Mouse (Mus musculus): Measurements from ENCODE around the gene Cdc20.

Gene Cdc20

DNA sequence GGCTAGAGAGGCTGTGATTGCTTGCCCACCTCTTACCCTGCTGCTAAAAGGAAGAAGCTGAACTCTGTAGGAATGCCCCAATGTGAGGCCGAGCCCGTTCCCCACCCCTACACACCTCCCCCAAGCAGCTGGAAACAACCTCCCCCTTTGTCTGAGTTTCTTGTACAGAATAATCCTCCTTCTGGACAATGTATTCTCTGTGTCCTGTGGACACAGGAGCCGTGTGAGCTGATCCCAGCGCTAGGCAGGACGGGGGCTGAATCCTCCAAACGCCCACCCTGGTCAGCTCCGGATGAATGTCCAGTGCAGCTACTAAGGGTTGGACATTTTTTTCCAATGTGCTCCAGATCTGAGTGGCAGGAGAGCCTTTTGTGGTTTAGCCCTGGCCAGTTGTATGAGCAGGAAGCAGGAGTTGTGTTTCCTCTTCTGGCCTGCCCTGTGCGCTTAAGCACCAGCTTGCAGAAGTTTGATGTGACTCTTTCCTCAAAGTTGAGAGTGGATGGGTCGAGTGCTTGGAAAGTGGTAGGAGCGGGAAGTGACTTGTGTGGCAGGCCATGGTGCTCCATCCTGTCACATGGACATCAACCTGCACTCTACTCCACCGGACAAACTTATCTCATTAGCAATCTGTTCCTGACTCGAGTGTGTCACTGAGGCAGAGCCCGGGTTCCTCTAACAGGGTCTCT, 19.9 kb downstream of the Cdc20 start:
- no peak for DNase-seq

DNA sequence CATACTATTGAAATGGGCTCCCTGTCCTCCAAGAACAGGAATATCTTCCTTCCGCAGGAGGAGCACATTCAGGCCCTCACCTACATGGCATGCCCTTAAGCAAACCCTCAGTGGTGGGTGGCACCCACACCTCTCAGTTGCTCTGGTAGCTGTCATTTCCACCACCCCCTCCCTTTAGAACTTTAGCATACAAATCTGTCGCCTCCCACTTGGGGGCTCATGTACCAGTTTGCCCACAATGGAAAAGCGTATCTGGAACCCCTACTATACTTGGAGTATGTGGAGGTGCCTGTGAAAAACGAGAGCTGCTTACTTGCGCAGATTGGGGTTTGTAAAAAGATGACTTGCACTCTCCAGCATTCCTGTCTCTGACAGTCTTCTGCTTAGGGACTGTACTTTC, 20.8 kb downstream of the Cdc20 start:
- DNase-seq = no peak

DNA sequence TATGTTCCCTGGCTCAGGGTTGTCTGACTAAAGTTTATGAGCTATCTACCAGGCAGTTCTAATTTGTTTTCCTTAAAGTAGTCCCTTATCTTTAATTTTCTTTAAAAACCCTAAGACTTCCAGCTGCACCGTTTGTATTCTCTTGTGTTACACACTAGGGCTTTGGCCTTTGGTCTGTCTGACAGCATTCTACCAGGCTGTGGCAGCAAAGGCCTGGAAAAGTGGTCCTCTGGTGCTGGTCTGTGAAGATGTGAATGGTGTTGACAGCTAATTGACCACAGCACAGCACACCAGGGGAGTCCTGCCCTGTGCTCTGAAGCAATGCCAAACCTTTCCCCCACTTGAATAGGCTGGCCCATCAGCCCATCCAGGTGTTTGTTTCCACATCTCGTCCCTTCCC, 21.4 kb downstream of the Cdc20 start:
- no peak for DNase-seq

DNA sequence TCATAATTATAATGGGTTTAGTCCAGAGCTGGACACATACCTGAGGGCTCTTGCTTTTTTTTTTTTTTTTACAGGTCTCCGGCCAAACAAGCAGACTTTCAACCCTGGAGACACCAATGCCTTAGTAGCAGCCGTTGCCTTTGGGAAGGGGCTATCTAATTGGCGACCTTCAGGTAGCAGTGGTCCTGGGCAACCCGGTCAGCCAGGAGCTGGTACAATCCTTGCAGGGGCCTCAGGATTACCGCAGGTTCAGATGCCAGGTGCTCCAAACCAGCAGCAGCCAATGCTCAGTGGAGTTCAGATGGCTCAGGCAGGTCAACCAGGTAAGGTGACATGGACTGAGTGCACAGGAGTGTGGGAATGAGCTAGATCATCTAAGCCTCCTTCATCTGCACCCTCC, 23.6 kb downstream of the Cdc20 start:
- peak; percentile 54 to 61 for DNase-seq

DNA sequence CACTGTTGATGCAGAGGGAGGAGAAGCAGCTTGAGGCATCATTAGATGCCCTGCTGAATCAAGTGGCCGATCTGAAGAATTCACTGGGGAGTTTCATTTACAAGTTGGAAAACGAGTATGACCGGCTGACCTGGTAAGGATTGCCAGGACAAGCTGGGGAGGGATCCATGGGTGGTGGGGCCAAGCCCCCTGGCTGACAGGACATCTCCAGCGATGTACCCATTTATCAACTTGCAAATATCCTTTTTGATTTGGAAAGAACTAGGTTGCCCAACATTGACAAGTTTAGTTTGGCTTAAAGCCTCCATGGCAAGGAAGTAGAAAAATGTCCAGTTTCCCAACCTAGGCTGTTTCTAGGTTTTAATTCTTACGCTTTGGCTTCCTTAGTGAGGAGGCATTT, 26.3 kb downstream of the Cdc20 start:
- DNase-seq = no peak

DNA sequence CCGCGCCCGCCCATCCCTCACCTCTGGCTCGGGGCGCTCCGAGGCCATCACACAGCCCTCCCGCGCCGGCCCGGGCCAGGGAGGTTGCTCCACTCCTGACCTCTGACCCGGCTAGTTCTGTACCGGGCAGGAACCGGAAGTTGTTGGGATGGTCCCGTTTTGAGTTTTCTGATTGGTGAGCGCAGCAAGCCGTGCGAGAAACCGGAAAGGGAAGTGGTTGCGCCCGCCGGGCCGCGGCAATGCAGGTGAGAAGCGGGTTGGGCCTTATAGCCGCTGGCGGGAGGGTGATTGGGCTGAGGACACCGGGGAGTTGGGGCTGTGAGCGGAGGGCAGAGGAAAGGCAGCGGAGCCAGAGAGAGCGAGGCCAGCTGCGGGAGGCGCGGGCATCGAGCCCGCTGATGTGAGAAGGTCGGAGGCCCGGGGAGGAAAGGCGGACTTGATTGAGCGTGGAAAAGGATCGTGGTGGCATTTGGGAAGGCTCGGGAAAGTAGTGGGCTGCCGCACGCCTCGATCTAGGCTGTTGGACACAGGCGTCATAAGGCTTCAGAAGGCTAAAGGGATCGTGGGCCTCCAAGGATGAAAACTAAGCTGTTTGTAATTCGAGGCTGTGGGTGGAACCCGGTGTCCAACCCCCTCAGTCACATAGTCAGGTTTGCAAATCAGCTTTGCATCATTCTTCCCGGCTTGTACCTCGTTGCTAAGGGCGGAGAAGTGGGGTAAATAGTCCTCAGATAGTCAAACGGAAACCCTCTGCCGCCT, 27.8 kb downstream of the Cdc20 start, which contains the start of the genes Szt2 and Med8:
Gene Szt2, minus strand, starts transcription at position 132 of the 759 bp plus-strand sequence.
Gene Med8, plus strand, starts transcription at position 196 of the 759 bp plus-strand sequence.
- peak; percentile 89 to 91 for DNase-seq

DNA sequence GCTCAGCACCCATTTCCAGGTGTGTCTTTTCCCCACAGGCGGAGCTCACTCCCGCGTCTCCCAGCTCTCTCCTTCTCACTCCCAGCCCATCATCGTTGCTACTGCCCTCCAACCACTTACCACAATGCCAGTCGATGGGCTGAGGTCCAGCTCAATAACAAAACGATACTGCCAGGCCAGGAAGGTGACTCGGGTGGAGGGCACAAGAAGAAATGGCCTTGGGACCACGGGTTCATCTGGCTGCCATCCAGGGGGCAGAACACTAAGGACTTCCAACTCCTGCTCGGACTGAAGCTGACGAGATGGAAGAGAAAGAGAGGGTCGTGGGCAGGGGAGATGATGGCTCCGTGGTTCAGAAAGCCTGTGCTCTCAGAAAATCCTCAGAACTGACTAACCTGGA, 34.5 kb downstream of the Cdc20 start:
- no peak for DNase-seq

DNA sequence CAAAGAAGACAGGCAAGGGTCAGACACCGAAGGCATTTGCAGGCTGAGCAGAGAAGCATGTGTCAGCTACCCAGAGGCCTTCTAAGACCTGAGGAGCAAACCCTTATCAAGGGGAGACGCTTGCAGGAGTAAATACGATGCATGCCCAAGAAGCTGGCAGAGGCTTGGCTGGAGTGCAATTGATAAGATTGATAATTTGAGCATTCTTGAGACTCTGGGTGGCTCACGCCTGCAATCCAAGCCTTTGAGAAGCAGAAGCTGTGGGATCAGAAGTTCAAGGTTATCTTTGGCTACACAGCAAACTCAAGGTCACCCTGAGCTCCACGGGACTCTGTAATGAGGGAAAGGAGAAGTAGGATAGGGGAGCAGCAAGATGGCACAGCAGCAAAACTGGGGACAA, 35.2 kb downstream of the Cdc20 start:
- DNase-seq = no peak

DNA sequence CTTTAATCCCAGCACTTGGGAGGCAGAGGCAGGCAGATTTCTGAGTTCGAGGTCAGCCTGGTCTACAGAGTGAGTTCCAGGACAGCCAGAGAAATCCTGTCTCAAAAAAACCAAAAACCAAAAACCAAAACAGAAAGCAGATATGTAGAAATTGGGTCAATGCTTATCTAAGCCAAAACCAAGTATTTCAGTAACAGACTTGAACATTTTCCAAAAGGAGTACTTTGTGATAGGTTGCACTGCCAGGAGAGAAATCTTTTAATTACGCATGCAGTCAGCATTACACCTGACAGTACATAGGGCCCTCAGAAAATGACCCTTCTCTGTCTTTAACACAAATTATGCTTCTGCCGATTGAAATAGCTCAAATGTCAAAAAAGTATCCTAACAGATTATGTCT, 35.7 kb downstream of the Cdc20 start:
- no peak for DNase-seq

DNA sequence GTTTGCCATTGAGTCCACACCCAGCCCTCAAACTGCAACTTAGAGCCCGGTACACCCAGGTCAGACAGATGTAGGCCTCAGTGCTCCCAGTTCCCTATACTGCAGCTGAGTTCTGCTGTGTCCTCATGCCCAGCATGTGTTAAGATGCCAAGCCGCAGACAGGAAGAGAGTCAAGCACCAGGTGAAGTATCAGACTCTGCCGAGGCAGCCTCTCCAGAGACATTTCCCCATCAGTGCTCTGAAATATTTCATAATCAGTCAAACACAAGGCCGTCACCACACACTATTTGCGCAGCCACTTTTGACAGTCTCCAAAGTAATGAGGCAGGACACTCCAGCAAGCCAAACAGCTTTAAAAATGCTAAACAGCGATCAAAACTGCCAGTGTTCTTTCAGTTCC, 38.8 kb downstream of the Cdc20 start:
- no peak for DNase-seq

DNA sequence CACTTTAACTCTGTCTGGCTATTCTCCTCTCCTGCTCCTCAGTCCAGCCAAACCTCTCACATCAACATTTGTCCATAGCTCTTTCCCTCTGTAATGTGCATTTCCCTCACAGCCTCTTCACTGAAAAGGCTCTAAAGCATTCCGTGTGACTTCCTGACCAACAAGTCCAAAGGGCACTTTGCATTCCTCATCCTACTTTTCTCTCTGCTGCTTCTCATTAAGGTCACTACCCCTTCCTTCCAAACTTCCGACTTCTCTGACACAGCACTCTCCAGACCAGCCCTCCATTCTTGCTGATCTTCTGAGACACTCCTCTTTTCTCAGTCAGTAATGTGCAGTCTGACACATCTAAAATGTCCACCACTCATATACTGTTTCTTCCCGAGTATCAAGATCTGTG, 40.7 kb downstream of the Cdc20 start:
- DNase-seq = no peak

DNA sequence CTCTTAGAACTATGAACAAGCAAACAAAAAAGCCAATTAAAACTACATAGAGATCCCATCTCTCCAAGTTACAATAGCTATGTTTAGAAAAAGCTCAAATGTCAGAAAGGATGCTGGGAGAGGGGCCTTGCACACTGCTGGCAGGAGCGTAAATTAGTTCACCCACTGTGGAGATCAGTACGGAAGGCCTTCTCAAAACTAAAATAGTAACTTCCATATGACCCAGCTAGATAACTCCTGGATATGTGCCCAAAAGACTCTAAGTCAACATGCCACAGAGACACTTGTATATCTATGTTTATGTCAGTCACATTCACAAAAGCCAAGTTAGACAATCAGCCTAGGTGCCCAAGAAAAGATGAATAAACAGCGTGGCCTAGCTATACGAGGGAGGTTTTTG, 41.9 kb downstream of the Cdc20 start:
- DNase-seq = no peak

DNA sequence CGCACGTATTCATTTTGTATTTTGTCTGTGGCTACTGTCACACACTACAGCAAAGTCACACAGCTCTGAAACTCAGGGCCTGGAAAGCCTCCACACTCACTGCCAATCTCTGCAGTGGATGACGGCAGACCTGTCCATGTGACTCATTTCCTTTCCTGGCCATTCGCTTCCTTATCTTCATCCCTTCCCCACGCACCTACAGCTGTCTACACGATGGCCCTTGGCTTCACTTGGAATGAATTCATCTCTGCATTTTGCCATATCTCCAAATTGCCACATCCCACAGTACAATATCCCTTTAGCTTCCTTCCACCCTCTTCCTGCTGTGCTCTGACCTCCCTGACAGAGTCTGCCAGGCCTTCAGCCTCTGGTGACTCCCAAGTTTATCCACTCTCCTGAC, 42.6 kb downstream of the Cdc20 start:
- DNase-seq = no peak

DNA sequence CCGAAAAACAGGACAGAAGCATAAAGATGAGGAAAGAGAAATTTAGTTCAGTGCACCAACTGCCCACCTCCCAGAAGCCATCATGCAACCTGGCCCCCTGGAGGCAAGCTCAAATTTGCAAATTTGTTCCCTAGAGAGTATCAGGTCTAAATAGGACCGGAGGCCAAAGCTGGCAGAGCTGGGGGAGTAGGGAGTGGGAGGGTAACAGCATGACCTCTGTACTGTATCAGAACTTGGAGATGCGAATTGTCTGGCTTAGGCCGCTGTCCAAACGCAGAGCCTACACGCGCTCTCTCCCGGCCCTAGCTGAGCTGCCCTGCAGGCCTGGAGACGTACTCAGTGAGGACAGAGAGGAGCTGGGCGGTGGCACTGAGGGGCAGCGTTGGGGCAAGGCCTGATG, 47.0 kb downstream of the Cdc20 start:
- no peak for DNase-seq

DNA sequence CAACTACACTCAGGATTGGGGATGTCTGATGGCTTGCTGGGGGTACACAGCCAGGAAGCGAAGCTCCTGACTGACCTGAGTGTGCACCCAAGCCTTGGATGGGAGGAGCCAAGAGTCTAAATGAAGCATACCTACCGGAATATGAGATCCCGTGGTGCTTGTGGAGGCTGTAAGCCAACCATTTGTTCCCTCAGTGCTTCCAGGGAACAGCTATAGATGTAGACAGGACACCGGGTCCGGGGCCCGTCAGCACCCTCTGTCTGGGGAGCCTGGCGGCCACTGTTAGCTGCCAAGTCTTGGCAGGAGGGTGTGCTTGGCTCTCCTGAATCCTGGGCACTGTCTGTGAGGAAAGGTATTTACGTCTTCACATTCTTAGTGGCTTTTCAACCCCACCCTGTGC, 49.8 kb downstream of the Cdc20 start:
- DNase-seq = no peak

DNA sequence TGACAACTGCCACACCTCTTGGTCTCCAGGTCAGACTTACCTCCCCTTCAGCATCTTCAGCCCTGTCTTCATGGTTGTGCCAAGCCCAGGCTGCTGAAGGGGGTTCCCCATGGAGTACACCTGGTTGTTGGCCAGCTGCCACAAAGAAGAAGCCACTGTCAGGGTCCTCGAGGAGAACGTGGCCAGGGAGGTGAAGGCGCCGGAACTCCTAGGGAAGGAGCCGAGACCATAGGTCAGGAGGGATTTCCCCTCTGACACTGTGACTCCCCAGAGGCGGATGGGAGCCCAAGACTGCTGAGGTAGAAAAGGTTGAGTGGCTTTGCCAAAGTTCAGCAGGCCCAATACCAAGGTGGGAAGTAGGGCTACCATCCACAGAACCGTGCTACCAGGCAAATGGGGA, 53.9 kb downstream of the Cdc20 start:
- DNase-seq = no peak

Data from cerebellum, postnatal 25 days (tissue).